26 mouse cellular contexts compared by ENCODE assay signal in genomic region chr14:78148851-78149250, GRCm38 (mm10).
"Had no signal": no experiment of that assay in that cellular context is flagged by ENCODE, and none has a peak within 500 bp of the region (broad histone marks: within the 10 kb centered on the region; RNA-seq: fewer than 3 reads in every experiment).

No protein-coding gene starts in this region.

- DNase-seq: cerebellum, adult 2 months; cerebellum, adult 8-10 months; cerebellum, adult 9-10 months; cerebellum, adult 9-11 months; cerebellum, postnatal 10 days; cerebellum, postnatal 14 days; cerebellum, postnatal 25 days; cerebellum, postnatal 36 days; embryo, embryonic 11 days; gastrocnemius, adult 2 months; gastrocnemius, postnatal 10 days; gastrocnemius, postnatal 14 days; gastrocnemius, postnatal 25 days; gastrocnemius, postnatal 36 days; heart, adult 11 months; heart, adult 18-20 months; heart, adult 2 months had no signal

- H3K9me3 ChIP-seq: embryonic facial prominence, embryonic 12.5 days; embryonic facial prominence, embryonic 13.5 days; embryonic facial prominence, embryonic 15.5 days had no signal

- H3K27me3 ChIP-seq: embryonic facial prominence, embryonic 12.5 days; embryonic facial prominence, embryonic 13.5 days; embryonic facial prominence, embryonic 15.5 days; forebrain, embryonic 12.5 days; forebrain, embryonic 15.5 days had no signal

- H3K27ac ChIP-seq: embryonic facial prominence, embryonic 10.5 days; embryonic facial prominence, embryonic 12.5 days; embryonic facial prominence, embryonic 13.5 days; embryonic facial prominence, embryonic 15.5 days; forebrain, embryonic 12.5 days; forebrain, embryonic 15.5 days; gastrocnemius, adult 2 months; heart, adult 2 months; heart, embryonic 10.5 days had no signal

- H3K4me2 ChIP-seq: embryonic facial prominence, embryonic 12.5 days; embryonic facial prominence, embryonic 13.5 days; embryonic facial prominence, embryonic 15.5 days; forebrain, embryonic 12.5 days; forebrain, embryonic 15.5 days had no signal

- H3K4me3 ChIP-seq: embryonic facial prominence, embryonic 10.5 days; embryonic facial prominence, embryonic 12.5 days; embryonic facial prominence, embryonic 13.5 days; embryonic facial prominence, embryonic 15.5 days; erythroblast, embryonic 14.5 days; forebrain, embryonic 12.5 days; forebrain, embryonic 15.5 days; gastrocnemius, adult 2 months; heart, adult 2 months; heart, embryonic 10.5 days had no signal

- H3K4me1 ChIP-seq: embryonic facial prominence, embryonic 10.5 days; embryonic facial prominence, embryonic 12.5 days; embryonic facial prominence, embryonic 15.5 days; forebrain, embryonic 12.5 days; forebrain, embryonic 15.5 days had no signal

- H3K9ac ChIP-seq: embryonic facial prominence, embryonic 12.5 days; embryonic facial prominence, embryonic 13.5 days; embryonic facial prominence, embryonic 15.5 days; forebrain, embryonic 12.5 days; forebrain, embryonic 15.5 days had no signal

- H3K36me3 ChIP-seq: embryonic facial prominence, embryonic 10.5 days; embryonic facial prominence, embryonic 12.5 days; embryonic facial prominence, embryonic 13.5 days; embryonic facial prominence, embryonic 15.5 days; forebrain, embryonic 12.5 days; forebrain, embryonic 15.5 days; heart, embryonic 10.5 days had no signal

- ATAC-seq: forebrain, embryonic 14.5 days; forebrain, embryonic 15.5 days had no signal
